Mouse (Mus musculus) C2C12 (cell line): ENCODE data around the gene Ldlr. TPM values are rescaled to one million over a fixed set of nuclear protein-coding genes. Genes with fewer than 3 reads are reported as not detected.
A peak's percentile ranks its signal among the peaks of the same experiment; 100 is the strongest.

Experiments used
- H3K27me3 ChIP-seq: one replicate; pipeline ENCODE4 v1.6.1; 2011; ENCODE audit not compliant: control insufficient read depth, insufficient read depth, insufficient read length
- H3K36me3 ChIP-seq: one replicate; pipeline ENCODE4 v1.6.1; 2011; ENCODE audit not compliant: control insufficient read depth, insufficient read depth
- H3K4me3 ChIP-seq: one replicate; pipeline ENCODE4 v1.5.1; 2011; ENCODE audit warnings: mild to moderate bottlenecking, control low read depth; ENCODE audit not compliant: poor library complexity, insufficient read depth, severe bottlenecking
- H3K79me2 ChIP-seq: one replicate; pipeline ENCODE4 v1.6.1; 2011; ENCODE audit not compliant: control insufficient read depth, insufficient read depth
- H3K79me3 ChIP-seq: one replicate; pipeline ENCODE4 v1.6.1; 2011; ENCODE audit warnings: low read depth, control low read depth
- H3ac ChIP-seq: one replicate; pipeline ENCODE3; 2011; ENCODE audit warnings: low read depth; ENCODE audit not compliant: control insufficient read depth, insufficient read length
- CEBPB ChIP-seq: IDR thresholded peaks from one replicate; pipeline ENCODE4 v1.6.1; 2011; ENCODE audit warnings: low read depth, mild to moderate bottlenecking, control low read depth, moderate library complexity
- CTCF ChIP-seq: IDR thresholded peaks from one replicate; pipeline ENCODE4 v1.5.1; 2011; ENCODE audit not compliant: control insufficient read depth, insufficient read depth, insufficient read length
- FOSL1 ChIP-seq: IDR thresholded peaks from one replicate; pipeline ENCODE4 v1.8.0; 2011; ENCODE audit warnings: mild to moderate bottlenecking, low read length; ENCODE audit not compliant: poor library complexity, insufficient read depth, severe bottlenecking
- MAX ChIP-seq: IDR thresholded peaks from one replicate; pipeline ENCODE4 v1.6.1; 2011; ENCODE audit warnings: mild to moderate bottlenecking, control low read depth
- MYOD1 ChIP-seq: IDR thresholded peaks from one replicate; pipeline ENCODE4 v1.6.1; 2011; ENCODE audit warnings: low read depth; ENCODE audit not compliant: control insufficient read depth, insufficient read length
- MYOG ChIP-seq: IDR thresholded peaks from one replicate; pipeline ENCODE4 v1.6.1; 2011; ENCODE audit not compliant: control insufficient read depth, insufficient read length; ENCODE audit errors: extremely low read depth
- USF1 ChIP-seq: IDR thresholded peaks from one replicate; pipeline ENCODE4 v1.6.1; 2011; ENCODE audit warnings: low read depth, mild to moderate bottlenecking, control low read depth, moderate library complexity
- polyA plus RNA-seq: library from polyadenylated mRNA; unstranded; fragments of >200 nt; fragmentation: generic; extraction: Trizol; gene quantifications from one replicate; pipeline ENCODE4 v1.2.1, GENCODE M21; 2012; ENCODE audit warnings: missing spikeins

The Ldlr gene
- polyA plus RNA-seq, 1 experiment: 58.3 TPM

- no peaks in the 10 kb centered on the region for H3K36me3 ChIP-seq
- no peak overlapping the region for H3K4me3 ChIP-seq
- H3ac ChIP-seq: no peak overlapping the region
- H3K79me2 ChIP-seq: no peaks in the 10 kb centered on the region
- H3K79me3 ChIP-seq: no peaks in the 10 kb centered on the region
- no peak for TF ChIP-seq MAX
- TF ChIP-seq CEBPB: no peak
- TF ChIP-seq USF1: no peak
- no peak for TF ChIP-seq MYOG
- TF ChIP-seq CTCF: no peak
- no peak for TF ChIP-seq FOSL1
- no peaks in the 10 kb centered on the region for H3K27me3 ChIP-seq
Observed at GRCm38 (mm10) chr9:21717015-21717414, 6.3 kb upstream of the Ldlr start.

GRCm38 (mm10) chr9:21721036-21721435 lies 2.2 kb upstream of the Ldlr start:
- H3K36me3 ChIP-seq: peaks cover 14% of the 10 kb centered on the region
- H3K79me2 ChIP-seq: peaks cover 26% of the 10 kb centered on the region
- no peak overlapping the region for H3K4me3 ChIP-seq
- peaks cover 18% of the 10 kb centered on the region for H3K79me3 ChIP-seq
- no peaks in the 10 kb centered on the region for H3K27me3 ChIP-seq
- H3ac ChIP-seq: no peak overlapping the region
- TF ChIP-seq FOSL1 (no peak), MAX (no peak), CTCF (no peak), USF1 (no peak), CEBPB (no peak), MYOD1 (no peak), MYOG (no peak)

DNA sequence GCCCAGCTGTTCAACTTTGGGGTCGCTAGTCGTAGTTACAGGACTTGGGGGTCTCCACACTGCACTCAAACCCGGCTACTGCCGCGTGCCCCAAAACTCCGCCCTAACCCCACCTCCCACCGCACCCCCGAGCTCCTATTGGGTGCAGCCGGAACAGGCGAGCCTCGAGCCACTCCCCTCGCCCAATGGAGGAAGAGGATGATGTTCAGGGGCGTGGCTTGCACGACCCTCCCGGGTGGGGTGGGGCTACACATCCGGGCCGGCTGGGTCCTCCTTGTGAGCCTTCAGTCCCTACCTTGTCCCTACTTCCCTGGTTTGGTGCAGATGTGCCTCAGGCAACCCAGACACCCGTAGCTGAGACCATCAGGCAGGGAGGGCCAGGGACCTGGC lies 859 bp downstream of the Ldlr start:
- H3K4me3 ChIP-seq: peak overlapping the region; percentile 82
- H3K79me3 ChIP-seq: peaks cover 48% of the 10 kb centered on the region
- peak overlapping the region; percentile 76 for H3ac ChIP-seq
- peak; percentile 10 for TF ChIP-seq MAX
- TF ChIP-seq MYOD1: no peak
- H3K79me2 ChIP-seq: peaks cover 57% of the 10 kb centered on the region
- H3K27me3 ChIP-seq: no peaks in the 10 kb centered on the region
- peaks cover 32% of the 10 kb centered on the region for H3K36me3 ChIP-seq

DNA sequence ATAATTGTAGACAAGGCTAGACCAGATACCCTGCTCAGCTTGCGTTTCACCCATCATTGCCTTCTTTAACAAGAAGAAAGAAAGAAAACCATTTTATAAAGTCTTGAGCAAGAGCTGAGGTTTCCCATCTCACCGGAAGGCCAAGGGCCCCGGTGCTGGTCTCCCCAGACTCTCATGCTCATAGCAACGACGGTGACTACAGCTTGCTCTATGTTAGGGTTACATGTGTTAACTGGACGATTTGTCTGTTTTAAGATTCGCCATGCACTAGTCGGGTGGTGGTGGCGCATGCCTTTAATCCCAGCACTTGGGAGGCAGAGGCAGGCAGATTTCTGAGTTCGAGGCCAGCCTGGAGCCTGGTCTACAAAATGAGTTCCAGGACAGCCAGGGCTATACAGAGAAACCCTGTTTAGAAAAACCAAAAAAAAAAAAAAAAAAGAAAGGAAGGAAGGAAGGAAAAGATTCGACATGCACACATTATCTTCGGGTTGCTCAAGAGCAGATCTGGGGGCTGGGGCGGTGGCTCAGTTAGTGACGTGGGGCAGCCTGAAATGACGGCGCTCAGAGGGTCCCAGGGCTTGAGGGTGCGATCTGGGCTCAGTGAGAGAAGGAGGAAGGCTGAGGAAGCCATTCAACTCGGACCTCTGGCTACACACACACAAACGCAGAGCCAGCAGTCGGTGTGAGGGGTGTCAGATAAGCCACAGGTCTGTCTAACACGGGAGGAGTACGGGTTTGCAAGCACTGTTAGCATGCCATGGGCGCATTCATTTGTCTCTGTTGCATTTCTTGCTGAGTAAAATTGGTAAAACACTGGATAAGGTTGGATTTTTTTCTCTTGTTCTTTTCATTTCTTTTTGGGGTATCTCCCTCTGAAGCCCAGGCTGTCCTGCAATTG lies 2.2 kb downstream of the Ldlr start:
- Histone ChIP-seq H3K36me3 (peaks cover 33% of the 10 kb centered on the region), H3K79me3 (peaks cover 57% of the 10 kb centered on the region), H3K27me3 (no peaks in the 10 kb centered on the region), H3K4me3 (peak overlapping the region; percentile 82), H3ac (peak overlapping the region; percentile 76), H3K79me2 (peaks cover 68% of the 10 kb centered on the region)
- no peak for TF ChIP-seq USF1
- no peak for TF ChIP-seq FOSL1
- TF ChIP-seq MAX: no peak
- no peak for TF ChIP-seq CTCF
- no peak for TF ChIP-seq CEBPB
- TF ChIP-seq MYOD1: no peak

DNA sequence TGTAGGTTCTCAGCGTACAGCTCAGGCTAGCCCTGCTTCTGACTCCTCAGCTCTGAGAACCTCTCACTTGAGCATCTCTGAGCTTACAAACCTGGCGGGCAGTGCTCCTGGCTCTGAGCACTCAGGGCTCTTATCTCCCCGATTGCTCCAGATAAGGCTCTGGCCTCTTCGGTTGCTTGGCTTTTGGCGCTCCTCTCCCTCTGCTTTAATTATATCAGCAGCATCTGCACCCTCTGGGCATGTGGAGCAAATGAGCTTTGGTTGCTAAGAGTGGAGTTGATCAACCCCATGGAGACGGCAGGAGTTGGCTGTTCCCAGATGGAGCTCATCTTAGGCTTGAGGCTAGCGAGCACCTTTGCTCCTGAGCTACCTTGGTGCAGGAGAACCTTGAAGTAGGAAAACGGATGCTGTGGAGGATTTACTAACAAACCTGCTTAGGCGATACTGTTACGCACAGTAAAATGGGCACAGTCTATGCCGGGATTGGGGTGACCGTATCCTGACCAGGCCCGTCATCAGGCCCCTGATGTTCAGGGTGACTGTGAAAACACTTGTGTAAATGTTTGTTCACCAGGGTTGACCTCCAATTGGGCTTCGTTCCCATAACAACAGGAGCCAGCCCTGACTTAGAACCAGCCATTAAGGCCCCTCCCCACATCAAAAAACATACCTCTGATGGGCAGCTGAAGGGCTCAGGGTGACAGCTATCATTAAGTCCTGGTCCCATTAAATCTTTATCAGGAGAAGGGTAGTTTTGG lies 3.1 kb downstream of the Ldlr start:
- TF ChIP-seq CTCF (no peak), CEBPB (no peak), USF1 (no peak), MYOD1 (no peak), FOSL1 (no peak), MYOG (no peak), MAX (no peak)
- Histone ChIP-seq H3K27me3 (no peaks in the 10 kb centered on the region), H3K36me3 (peaks cover 42% of the 10 kb centered on the region), H3K79me2 (peaks cover 77% of the 10 kb centered on the region), H3K4me3 (no peak overlapping the region), H3ac (no peak overlapping the region), H3K79me3 (peaks cover 66% of the 10 kb centered on the region)
